Mouse (Mus musculus) C2C12 (cell line): ENCODE data around the gene Ccdc149. TPM values are rescaled to one million over a fixed set of nuclear protein-coding genes. Genes with fewer than 3 reads are reported as not detected.

ENCODE experiments used
- H3K27me3 ChIP-seq: one replicate; pipeline ENCODE4 v1.6.1; 2011; ENCODE audit not compliant: control insufficient read depth, insufficient read depth, insufficient read length
- H3K36me3 ChIP-seq: one replicate; pipeline ENCODE4 v1.6.1; 2011; ENCODE audit not compliant: control insufficient read depth, insufficient read depth
- H3K4me3 ChIP-seq: one replicate; pipeline ENCODE4 v1.5.1; 2011; ENCODE audit warnings: mild to moderate bottlenecking, control low read depth; ENCODE audit not compliant: poor library complexity, insufficient read depth, severe bottlenecking
- H3K79me2 ChIP-seq: one replicate; pipeline ENCODE4 v1.6.1; 2011; ENCODE audit not compliant: control insufficient read depth, insufficient read depth
- H3K79me3 ChIP-seq: one replicate; pipeline ENCODE4 v1.6.1; 2011; ENCODE audit warnings: low read depth, control low read depth
- H3ac ChIP-seq: one replicate; pipeline ENCODE3; 2011; ENCODE audit warnings: low read depth; ENCODE audit not compliant: control insufficient read depth, insufficient read length
- CEBPB ChIP-seq: IDR thresholded peaks from one replicate; pipeline ENCODE4 v1.6.1; 2011; ENCODE audit warnings: low read depth, mild to moderate bottlenecking, control low read depth, moderate library complexity
- CTCF ChIP-seq: IDR thresholded peaks from one replicate; pipeline ENCODE4 v1.5.1; 2011; ENCODE audit not compliant: control insufficient read depth, insufficient read depth, insufficient read length
- FOSL1 ChIP-seq: IDR thresholded peaks from one replicate; pipeline ENCODE4 v1.8.0; 2011; ENCODE audit warnings: mild to moderate bottlenecking, low read length; ENCODE audit not compliant: poor library complexity, insufficient read depth, severe bottlenecking
- MAX ChIP-seq: IDR thresholded peaks from one replicate; pipeline ENCODE4 v1.6.1; 2011; ENCODE audit warnings: mild to moderate bottlenecking, control low read depth
- MYOD1 ChIP-seq: IDR thresholded peaks from one replicate; pipeline ENCODE4 v1.6.1; 2011; ENCODE audit warnings: low read depth; ENCODE audit not compliant: control insufficient read depth, insufficient read length
- MYOG ChIP-seq: IDR thresholded peaks from one replicate; pipeline ENCODE4 v1.6.1; 2011; ENCODE audit not compliant: control insufficient read depth, insufficient read length; ENCODE audit errors: extremely low read depth
- USF1 ChIP-seq: IDR thresholded peaks from one replicate; pipeline ENCODE4 v1.6.1; 2011; ENCODE audit warnings: low read depth, mild to moderate bottlenecking, control low read depth, moderate library complexity
- polyA plus RNA-seq: library from polyadenylated mRNA; unstranded; fragments of >200 nt; fragmentation: generic; extraction: Trizol; gene quantifications from one replicate; pipeline ENCODE4 v1.2.1, GENCODE M21; 2012; ENCODE audit warnings: missing spikeins

Gene Ccdc149
- polyA plus RNA-seq, 1 experiment = 0.01 TPM

DNA sequence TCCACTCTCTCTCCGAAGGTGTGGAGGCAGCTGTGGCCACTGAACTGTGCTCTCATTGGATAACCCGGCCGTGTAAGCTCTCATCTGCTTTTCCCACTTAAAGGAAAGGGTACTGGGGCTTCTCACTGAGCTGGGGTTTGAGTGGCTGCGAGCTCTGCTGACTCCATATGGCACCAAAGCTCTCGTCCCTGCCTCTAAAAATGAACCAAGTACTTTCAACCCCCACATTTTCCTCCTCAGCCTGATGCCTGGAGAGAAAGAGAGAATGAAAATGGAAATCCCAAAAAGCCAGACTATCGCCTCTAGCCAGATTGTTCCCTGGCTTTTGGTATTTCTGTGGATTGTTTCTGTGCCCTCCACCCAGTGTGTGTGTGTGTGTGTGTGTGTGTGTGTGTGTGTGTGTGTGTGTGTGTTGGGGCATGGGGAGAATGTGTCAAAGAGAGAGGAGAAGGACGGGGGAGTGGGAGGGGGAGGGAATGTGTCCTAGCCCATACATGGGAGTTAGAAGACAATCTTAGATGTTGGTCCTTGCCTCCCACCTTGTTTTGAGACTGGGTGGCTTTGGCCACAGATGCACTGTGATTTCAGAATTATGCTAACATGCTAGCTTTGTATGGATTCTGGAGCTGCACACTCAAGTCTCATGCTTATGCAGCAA is 83.1 kb downstream of the Ccdc149 start:
- Histone ChIP-seq H3K79me3 (no peaks in the 10 kb centered on the region), H3ac (no peak overlapping the region), H3K36me3 (no peaks in the 10 kb centered on the region), H3K27me3 (no peaks in the 10 kb centered on the region), H3K4me3 (no peak overlapping the region), H3K79me2 (no peaks in the 10 kb centered on the region)
- TF ChIP-seq USF1 (no peak), MYOD1 (no peak), CTCF (no peak), FOSL1 (no peak), MAX (no peak), CEBPB (no peak), MYOG (no peak)

DNA sequence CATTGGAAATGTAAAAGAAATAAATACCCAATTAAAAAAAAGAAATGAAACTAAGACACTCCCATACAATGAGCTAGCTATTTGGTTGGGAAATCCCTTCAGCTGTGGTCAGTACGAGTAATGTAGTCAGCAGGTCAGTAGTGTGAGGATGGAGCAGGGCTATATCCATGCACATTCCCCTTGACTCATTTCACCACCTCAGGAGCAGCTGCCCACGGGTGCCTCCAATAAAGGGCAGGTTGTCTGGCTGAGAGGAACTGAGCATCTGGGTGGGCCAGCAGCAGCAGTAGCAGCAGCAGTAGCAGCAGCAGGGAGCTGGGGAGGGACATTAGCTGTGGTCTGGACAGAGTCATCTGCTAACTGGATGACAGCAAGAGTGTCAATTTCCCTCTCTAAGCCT is 85.3 kb downstream of the Ccdc149 start:
- no peaks in the 10 kb centered on the region for H3K79me3 ChIP-seq
- no peaks in the 10 kb centered on the region for H3K36me3 ChIP-seq
- H3K27me3 ChIP-seq = no peaks in the 10 kb centered on the region
- TF ChIP-seq FOSL1 (no peak), CTCF (no peak), MYOG (no peak), USF1 (no peak), CEBPB (no peak), MYOD1 (no peak), MAX (no peak)
- no peaks in the 10 kb centered on the region for H3K79me2 ChIP-seq
- no peak overlapping the region for H3K4me3 ChIP-seq
- no peak overlapping the region for H3ac ChIP-seq

DNA sequence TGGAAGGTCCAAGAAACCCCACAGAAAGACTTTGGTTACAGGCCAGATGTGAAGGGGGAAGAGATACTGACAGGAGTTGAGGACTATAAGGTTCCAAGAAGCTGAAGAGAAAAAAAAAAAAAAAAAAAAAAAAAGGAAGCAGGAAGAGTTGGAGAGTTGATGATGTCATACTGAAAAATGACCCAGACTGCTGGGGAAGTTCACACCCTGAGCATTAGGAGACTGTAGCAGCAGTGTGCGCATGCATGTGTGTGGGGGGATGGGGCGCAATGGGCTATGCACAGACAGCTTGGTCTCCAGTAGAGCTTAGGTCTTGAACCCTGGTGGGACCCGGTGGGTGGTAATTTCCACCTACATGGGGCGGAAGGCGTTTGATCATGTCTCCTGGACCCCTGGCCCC is 87.6 kb downstream of the Ccdc149 start:
- Histone ChIP-seq H3ac (no peak overlapping the region), H3K27me3 (no peaks in the 10 kb centered on the region), H3K36me3 (no peaks in the 10 kb centered on the region), H3K79me2 (no peaks in the 10 kb centered on the region), H3K79me3 (no peaks in the 10 kb centered on the region), H3K4me3 (no peak overlapping the region)
- TF ChIP-seq MYOG (no peak), MYOD1 (no peak), CEBPB (no peak), CTCF (no peak), FOSL1 (no peak), MAX (no peak), USF1 (no peak)

DNA sequence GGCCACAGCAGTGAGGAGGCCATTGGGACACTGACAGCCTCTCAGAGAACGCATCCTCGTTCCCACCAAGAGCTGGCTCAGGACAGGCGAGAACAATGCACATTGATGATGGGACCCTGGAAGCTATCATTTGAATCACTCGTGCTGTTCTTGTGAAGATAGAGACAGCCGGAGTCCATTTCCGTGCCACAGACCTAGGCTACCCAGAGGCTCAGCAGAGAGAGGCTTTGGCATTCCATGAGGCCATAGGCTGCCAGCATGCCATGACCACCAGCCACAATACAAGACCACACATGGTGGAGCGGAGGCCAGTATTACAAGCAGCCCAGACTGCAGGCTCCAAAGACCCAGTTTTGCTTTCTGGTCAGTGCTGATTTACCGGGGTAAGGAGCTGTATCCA is 88.5 kb downstream of the Ccdc149 start:
- Histone ChIP-seq H3K27me3 (no peaks in the 10 kb centered on the region), H3K36me3 (no peaks in the 10 kb centered on the region)
- TF ChIP-seq USF1 (no peak), MYOG (no peak), MAX (no peak), FOSL1 (no peak), MYOD1 (no peak), CEBPB (no peak), CTCF (no peak)

DNA sequence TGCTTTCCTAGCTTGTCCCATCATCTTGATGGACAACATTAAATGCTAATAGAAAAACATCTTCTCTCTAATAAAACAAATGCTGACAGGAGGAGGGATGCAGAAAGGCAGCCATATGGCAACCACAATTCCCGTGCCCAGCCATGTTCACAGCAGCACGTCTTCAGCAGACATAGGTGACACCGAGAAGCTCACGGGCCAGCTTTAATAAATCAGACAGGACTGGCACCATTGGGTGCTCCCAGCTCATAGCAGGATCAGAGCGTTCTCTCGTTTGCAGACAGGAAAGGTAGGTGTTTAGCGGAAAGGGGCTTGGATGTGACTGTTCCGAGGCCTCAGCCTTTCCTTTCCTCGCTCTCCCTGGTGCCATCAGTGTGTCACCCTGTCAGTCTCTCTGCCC is 95.5 kb downstream of the Ccdc149 start:
- Histone ChIP-seq H3K36me3 (no peaks in the 10 kb centered on the region), H3K79me3 (no peaks in the 10 kb centered on the region), H3K4me3 (no peak overlapping the region), H3ac (no peak overlapping the region), H3K27me3 (no peaks in the 10 kb centered on the region), H3K79me2 (no peaks in the 10 kb centered on the region)
- TF ChIP-seq CEBPB = no peak
- TF ChIP-seq MYOD1 = no peak
- no peak for TF ChIP-seq USF1
- no peak for TF ChIP-seq MYOG
- TF ChIP-seq FOSL1 = no peak
- no peak for TF ChIP-seq MAX
- TF ChIP-seq CTCF = no peak

More for the DNA sequence above, 88.5 kb downstream of the Ccdc149 start:
- Histone ChIP-seq H3K79me2 (no peaks in the 10 kb centered on the region), H3K79me3 (no peaks in the 10 kb centered on the region), H3ac (no peak overlapping the region), H3K4me3 (no peak overlapping the region)
